Mouse (Mus musculus) cortical plate, adult 2 months (tissue): ENCODE measurements around the gene Myo1a.

ENCODE experiments used
- CTCF ChIP-seq: fragments of 200-500 bp; IDR thresholded peaks from 2 replicates; pipeline ENCODE4 v1.5.1; 2011; ENCODE audit warnings: mild to moderate bottlenecking, control low read depth, low read length; ENCODE audit not compliant: insufficient read depth; ENCODE audit errors: extremely low read depth
- POLR2A ChIP-seq: fragments of 200-500 bp; IDR thresholded peaks from 2 replicates; pipeline ENCODE4 v1.6.1; 2011; ENCODE audit warnings: mild to moderate bottlenecking, low read length, control low read depth; ENCODE audit not compliant: insufficient read depth; ENCODE audit errors: extremely low read depth

- TF ChIP-seq POLR2A (no peak), CTCF (no peak)
Observed at GRCm38 (mm10) chr10:127698966-127699365, 6.0 kb upstream of the Myo1a start.
